Mouse (Mus musculus): ENCODE results near the gene Scai.
A peak's percentile ranks its signal among the peaks of the same experiment; 100 is the strongest.

Gene Scai

GRCm38 (mm10) chr2:39190561-39191056, at the start of gene Scai:
Gene Scai, minus strand, starts transcription at chr2:39190734.
- DNase-seq (ENCODE audit: low read depth, low spot score), result peak; percentile 100

- no peak for DNase-seq (ENCODE audit: low read depth, low spot score)
Observed at GRCm38 (mm10) chr2:39226731-39227130, 36.2 kb upstream of the Scai start.

GRCm38 (mm10) chr2:39226019-39226640, 35.6 kb upstream of the Scai start, which contains the start of gene Ppp6c:
Gene Ppp6c, minus strand, starts transcription at chr2:39226451.
- DNase-seq (ENCODE audit: low read depth, low spot score), result peak; percentile 100

- peak; percentile 20 for DNase-seq (ENCODE audit: low read depth, low spot score)
Observed at GRCm38 (mm10) chr2:39225331-39226018, 34.9 kb upstream of the Scai start.

GRCm38 (mm10) chr2:39224621-39225020, 34.1 kb upstream of the Scai start:
- peak; percentile 19 for DNase-seq (ENCODE audit: low read depth, low spot score)

- DNase-seq (ENCODE audit: low read depth, low spot score), result peak; percentile 65
Observed at GRCm38 (mm10) chr2:39220010-39220409, 29.5 kb upstream of the Scai start.

- DNase-seq (ENCODE audit: low read depth, low spot score), result no peak
Observed at GRCm38 (mm10) chr2:39219034-39219433, 28.5 kb upstream of the Scai start.

GRCm38 (mm10) chr2:39217150-39217549, 26.6 kb upstream of the Scai start:
- DNase-seq (ENCODE audit: low read depth, low spot score), result no peak

- no peak for DNase-seq (ENCODE audit: low read depth, low spot score)
Observed at GRCm38 (mm10) chr2:39210738-39211137, 20.2 kb upstream of the Scai start.

GRCm38 (mm10) chr2:39203359-39203758, 12.8 kb upstream of the Scai start:
- DNase-seq (ENCODE audit: low read depth, low spot score), result no peak

- peak; percentile 62 for DNase-seq (ENCODE audit: low read depth, low spot score)
Observed at GRCm38 (mm10) chr2:39194809-39195208, 4.3 kb upstream of the Scai start.

- peak; percentile 37 for DNase-seq (ENCODE audit: low read depth, low spot score)
Observed at GRCm38 (mm10) chr2:39189961-39190560, 473 bp downstream of the Scai start.

- DNase-seq (ENCODE audit: low read depth, low spot score), result no peak
Observed at GRCm38 (mm10) chr2:39185942-39186341, 4.6 kb downstream of the Scai start.

- DNase-seq (ENCODE audit: low read depth, low spot score), result peak; percentile 63
Observed at GRCm38 (mm10) chr2:39183587-39183986, 6.9 kb downstream of the Scai start.

- DNase-seq (ENCODE audit: low read depth, low spot score), result no peak
Observed at GRCm38 (mm10) chr2:39160996-39161395, 29.5 kb downstream of the Scai start.

- peak; percentile 79 for DNase-seq (ENCODE audit: low read depth, low spot score)
Observed at GRCm38 (mm10) chr2:39157916-39158315, 32.6 kb downstream of the Scai start.

- DNase-seq (ENCODE audit: low read depth, low spot score), result no peak
Observed at GRCm38 (mm10) chr2:39156821-39157220, 33.7 kb downstream of the Scai start.

GRCm38 (mm10) chr2:39150943-39151342, 39.6 kb downstream of the Scai start:
- DNase-seq (ENCODE audit: low read depth, low spot score), result peak; percentile 59

GRCm38 (mm10) chr2:39148075-39148474, 42.5 kb downstream of the Scai start:
- no peak for DNase-seq (ENCODE audit: low read depth, low spot score)

GRCm38 (mm10) chr2:39146469-39146868, 44.1 kb downstream of the Scai start:
- no peak for DNase-seq (ENCODE audit: low read depth, low spot score)

GRCm38 (mm10) chr2:39142357-39142948, 48.1 kb downstream of the Scai start:
- DNase-seq (ENCODE audit: low read depth, low spot score), result peak; percentile 92

All from brain, adult 2 months (tissue).